Mouse (Mus musculus) erythroblast, embryonic 14.5 days (primary cell): Measurements from ENCODE around the gene Ckm.

Experiments used
- GATA1 ChIP-seq: IDR thresholded peaks from 2 replicates; pipeline ENCODE4 v1.6.1; 2012; ENCODE audit warnings: low read length, inconsistent platforms, mixed read lengths
- TAL1 ChIP-seq: IDR thresholded peaks from 3 replicates; pipeline ENCODE4 v1.6.1; 2012; ENCODE audit warnings: low read length, inconsistent platforms, mixed read lengths

DNA sequence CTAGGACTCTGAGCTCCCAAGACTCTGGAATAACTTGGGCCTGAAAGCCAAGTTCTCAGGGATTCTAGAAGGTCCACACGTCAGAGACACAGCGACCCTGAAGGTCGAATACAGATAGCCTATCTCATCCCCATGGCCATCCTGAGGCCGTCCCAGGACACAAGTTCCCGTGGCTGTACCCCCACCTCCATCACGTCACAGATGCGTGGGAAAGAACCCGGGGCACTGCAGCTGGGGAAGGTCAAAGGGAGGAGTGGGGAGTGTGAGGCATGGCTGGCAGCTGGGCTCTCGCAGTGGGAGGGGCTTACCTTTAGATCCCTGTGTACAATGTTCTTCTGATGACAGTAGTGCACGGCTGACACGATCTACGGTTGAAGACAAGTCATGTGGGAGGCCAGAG, 40.2 kb downstream of the Ckm start:
- TF ChIP-seq TAL1 (no peak), GATA1 (no peak)
